24 mouse cellular contexts compared by ENCODE assay signal in genomic region chr9:111252161-111252869, GRCm38 (mm10). TPM values are rescaled to one million over a fixed set of nuclear protein-coding genes. Genes with fewer than 3 reads are reported as not detected.
A peak's percentile ranks its signal among the peaks of the same experiment; 100 is the strongest.
DNase-seq lines count a peak whose midpoint lies in the region; ATAC-seq and TF ChIP-seq lines count a peak whose summit lies in the region.
"Had no signal": no experiment of that assay in that cellular context is flagged by ENCODE, and none has a peak within 500 bp of the region (broad histone marks: within the 10 kb centered on the region; RNA-seq: fewer than 3 reads in every experiment).

No protein-coding gene starts in this region.

- no peaks in the 10 kb centered on the region for H3K4me1 ChIP-seq in intestine, embryonic 14.5 days (replicated peaks; ENCODE audit: control insufficient read depth, insufficient read depth, low read length)
- no peaks in the 10 kb centered on the region for H3K4me1 ChIP-seq in intestine, embryonic 15.5 days (replicated peaks)
- H3K4me1 ChIP-seq in lung, postnatal 0 days (ENCODE audit: insufficient read depth, low read depth, low read length), result no peaks in the 10 kb centered on the region
- H3K4me1 ChIP-seq: embryonic facial prominence, embryonic 10.5 days; hindbrain, embryonic 15.5 days; limb, embryonic 13.5 days; stomach, embryonic 15.5 days had no signal

- no peak overlapping the region for H3K9ac ChIP-seq in intestine, embryonic 14.5 days (ENCODE audit: low read length)
- no peak overlapping the region for H3K9ac ChIP-seq in intestine, embryonic 15.5 days
- H3K9ac ChIP-seq in lung, postnatal 0 days (replicated peaks; ENCODE audit: low read depth), result no peak overlapping the region
- H3K9ac ChIP-seq: hindbrain, embryonic 15.5 days; limb, embryonic 13.5 days; liver, embryonic 14.5 days; stomach, embryonic 15.5 days had no signal

- no peak for ATAC-seq in intestine, embryonic 14.5 days (replicated peaks; ENCODE audit: low FRiP score, low TSS enrichment, low read depth)
- no peak for ATAC-seq in intestine, embryonic 15.5 days
- no peak for ATAC-seq in lung, postnatal 0 days
- 0 out of 2 replicates have a peak, but pooled peaks have one; percentile 9 for ATAC-seq in megakaryocyte progenitor cell, adult 5-6 weeks (replicated peaks; ENCODE audit: poor library complexity)
- ATAC-seq: midbrain, embryonic 16.5 days had no signal

- TF ChIP-seq EP300 in lung, postnatal 0 days (IDR thresholded peaks at IDR 0.05), result no peak

- DNase-seq in heart, adult 11 months, result peak; percentile 80
- no peak for DNase-seq in heart, adult 18-20 months
- DNase-seq in intestine, embryonic 14.5 days (ENCODE audit: low spot score), result peak; percentile 32
- DNase-seq in lung, postnatal 0 days (ENCODE audit: low spot score), result no peak
- DNase-seq in lung, postnatal 25 days (ENCODE audit: low spot score), result no peak
- no peak for DNase-seq in kidney, postnatal 14 days
- DNase-seq: adrenal gland, adult 2 months; B cell, adult 2 months; cerebellum, adult 8-10 months; kidney, adult 8-10 months; kidney, postnatal 36 days; lung, postnatal 14 days; retina, postnatal 1 day; thymus, postnatal 14 days had no signal

- no peaks in the 10 kb centered on the region for H3K27me3 ChIP-seq in intestine, embryonic 14.5 days (replicated peaks; ENCODE audit: control insufficient read depth, insufficient read depth, low read length)
- no peaks in the 10 kb centered on the region for H3K27me3 ChIP-seq in intestine, embryonic 15.5 days (replicated peaks)
- no peaks in the 10 kb centered on the region for H3K27me3 ChIP-seq in lung, postnatal 0 days (replicated peaks; ENCODE audit: insufficient read depth, low read length)
- H3K27me3 ChIP-seq: hindbrain, embryonic 15.5 days; limb, embryonic 13.5 days; stomach, embryonic 15.5 days had no signal

- no peak overlapping the region for H3K4me3 ChIP-seq in intestine, embryonic 14.5 days (ENCODE audit: low read depth, low read length)
- no peak overlapping the region for H3K4me3 ChIP-seq in intestine, embryonic 15.5 days (replicated peaks)
- H3K4me3 ChIP-seq in lung, postnatal 0 days (ENCODE audit: low read depth, low read length), result no peak overlapping the region
- H3K4me3 ChIP-seq: embryonic facial prominence, embryonic 10.5 days; hindbrain, embryonic 15.5 days; limb, embryonic 13.5 days; stomach, embryonic 15.5 days had no signal

- peak; percentile 40; the same call in 1 of the 2 replicates for TF ChIP-seq CTCF in lung, postnatal 0 days (IDR thresholded peaks at IDR 0.05)

- no peaks in the 10 kb centered on the region for H3K9me3 ChIP-seq in intestine, embryonic 14.5 days (ENCODE audit: control insufficient read depth, low read length)
- H3K9me3 ChIP-seq in intestine, embryonic 15.5 days, result no peaks in the 10 kb centered on the region
- H3K9me3 ChIP-seq in lung, postnatal 0 days (ENCODE audit: low read length), result no peaks in the 10 kb centered on the region
- H3K9me3 ChIP-seq: embryonic facial prominence, embryonic 10.5 days; hindbrain, embryonic 15.5 days; limb, embryonic 13.5 days; stomach, embryonic 15.5 days had no signal

- H3K36me3 ChIP-seq in intestine, embryonic 14.5 days (ENCODE audit: control insufficient read depth, insufficient read depth, low read length), result peaks cover 83% of the 10 kb centered on the region
- peaks cover 34% of the 10 kb centered on the region for H3K36me3 ChIP-seq in intestine, embryonic 15.5 days
- H3K36me3 ChIP-seq in lung, postnatal 0 days (ENCODE audit: insufficient read depth, low read length), result peaks cover 34% of the 10 kb centered on the region; the same call in 1 of the 2 replicates

- no peak overlapping the region for H3K27ac ChIP-seq in intestine, embryonic 14.5 days (ENCODE audit: low read depth)
- no peak overlapping the region for H3K27ac ChIP-seq in intestine, embryonic 15.5 days
- H3K27ac ChIP-seq in lung, postnatal 0 days (ENCODE audit: low read length), result no peak overlapping the region
- H3K27ac ChIP-seq: embryonic facial prominence, embryonic 10.5 days; hindbrain, embryonic 15.5 days; limb, embryonic 13.5 days; liver, embryonic 14.5 days; stomach, embryonic 15.5 days had no signal

- H3K4me2 ChIP-seq in intestine, embryonic 14.5 days (ENCODE audit: low read length), result no peak overlapping the region
- no peak overlapping the region for H3K4me2 ChIP-seq in intestine, embryonic 15.5 days (replicated peaks)
- H3K4me2 ChIP-seq in lung, postnatal 0 days (replicated peaks; ENCODE audit: low read depth, low read length), result no peak overlapping the region
- H3K4me2 ChIP-seq: hindbrain, embryonic 15.5 days; limb, embryonic 13.5 days; stomach, embryonic 15.5 days had no signal

- WGBS in intestine, embryonic 14.5 days, result 65% methylated on average over 7 of the region's 7 CpGs
- 69% methylated on average over 7 of the region's 7 CpGs for WGBS in intestine, embryonic 15.5 days
- 56% methylated on average over 7 of the region's 7 CpGs for WGBS in lung, postnatal 0 days

RNA-seq across cellular contexts. Expression of gene Mlh1, which starts 19.3 kb away (rescaled TPM):
- total RNA-seq in heart, adult 18-20 months (2021), result 1 to 10 TPM; 5.5 to 7.7 TPM
- 43.6 and 48.3 TPM in 2 replicates for polyA plus RNA-seq in intestine, embryonic 14.5 days (2014; fragmentation: Nextera tagmentation; extraction: Ambion mirVana)
- 43.4 and 44.9 TPM in 2 replicates for polyA plus RNA-seq in intestine, embryonic 15.5 days (2015; fragmentation: Nextera tagmentation; extraction: Ambion mirVana)
- 13.1 and 14.2 TPM in 2 replicates for polyA plus RNA-seq in lung, postnatal 0 days (2015; fragmentation: Nextera tagmentation; extraction: Ambion mirVana)
- total RNA-seq in megakaryocyte progenitor cell, adult 5-6 weeks (2015), result 51.8 and 51.9 TPM in 2 replicates
- 46.6 and 58.4 TPM in 2 replicates for total RNA-seq in megakaryocyte progenitor cell, adult 5-6 weeks (2017)

RNA-seq across cellular contexts. Expression of gene Epm2aip1, which starts 19.4 kb away (rescaled TPM):
- 10 to 100 TPM; 22.5 to 24.2 TPM for total RNA-seq in heart, adult 18-20 months (2021)
- polyA plus RNA-seq in intestine, embryonic 14.5 days (2014; fragmentation: Nextera tagmentation; extraction: Ambion mirVana), result 35.7 and 36.1 TPM in 2 replicates
- 20.5 and 23.5 TPM in 2 replicates for polyA plus RNA-seq in intestine, embryonic 15.5 days (2015; fragmentation: Nextera tagmentation; extraction: Ambion mirVana)
- polyA plus RNA-seq in lung, postnatal 0 days (2015; fragmentation: Nextera tagmentation; extraction: Ambion mirVana), result 10.5 and 11.4 TPM in 2 replicates
- 19.1 and 23.8 TPM in 2 replicates for total RNA-seq in megakaryocyte progenitor cell, adult 5-6 weeks (2015)
- total RNA-seq in megakaryocyte progenitor cell, adult 5-6 weeks (2017), result 12.4 and 17.8 TPM in 2 replicates

RNA-seq across cellular contexts. Expression of gene Trank1, which starts 59.2 kb away (rescaled TPM):
- not detected for total RNA-seq in heart, adult 18-20 months (2021)
- polyA plus RNA-seq in intestine, embryonic 14.5 days (2014; fragmentation: Nextera tagmentation; extraction: Ambion mirVana), result 0.08 and 0.12 TPM in 2 replicates
- polyA plus RNA-seq in intestine, embryonic 15.5 days (2015; fragmentation: Nextera tagmentation; extraction: Ambion mirVana), result 0.11 TPM in 1 of 2 replicates, not detected in the other
- 0.02 and 0.08 TPM in 2 replicates for polyA plus RNA-seq in lung, postnatal 0 days (2015; fragmentation: Nextera tagmentation; extraction: Ambion mirVana)
- total RNA-seq in megakaryocyte progenitor cell, adult 5-6 weeks (2015), result not detected in 2 replicates
- not detected in 2 replicates for total RNA-seq in megakaryocyte progenitor cell, adult 5-6 weeks (2017)
- total RNA-seq: heart, postnatal 25 days; megakaryocyte-erythroid progenitor cell, adult 5-6 weeks had no signal

Comparison
In these comparisons a context has a peak if more than half of its experiments do, and no peak if none do; other contexts are left out.
1. DNase-seq: peak in heart, adult 11 months (single experiment) and intestine, embryonic 14.5 days (single experiment); none in heart, adult 18-20 months (0 of 2), lung, postnatal 0 days (single experiment), lung, postnatal 25 days (single experiment) and kidney, postnatal 14 days (single experiment).